Mouse (Mus musculus) frontal cortex, postnatal 25 days (tissue): ENCODE measurements around the gene Spns1.

Source experiments
- DNase-seq, 2 experiments: peaks; one replicate each; pipeline ENCODE4 v3.0.0; 2022; ENCODE audit warnings: low spot score in 2 of 2

Gene Spns1

GRCm38 (mm10) chr7:126369393-126369792 is 7.9 kb downstream of the Spns1 start, which contains the start of gene Lat:
TSS of gene Lat (minus strand) at chr7:126369570.
- no peak for DNase-seq

- DNase-seq: no peak
These were observed 8.9 kb downstream of the Spns1 start for GRCm38 (mm10) chr7:126368367-126368766.

DNA sequence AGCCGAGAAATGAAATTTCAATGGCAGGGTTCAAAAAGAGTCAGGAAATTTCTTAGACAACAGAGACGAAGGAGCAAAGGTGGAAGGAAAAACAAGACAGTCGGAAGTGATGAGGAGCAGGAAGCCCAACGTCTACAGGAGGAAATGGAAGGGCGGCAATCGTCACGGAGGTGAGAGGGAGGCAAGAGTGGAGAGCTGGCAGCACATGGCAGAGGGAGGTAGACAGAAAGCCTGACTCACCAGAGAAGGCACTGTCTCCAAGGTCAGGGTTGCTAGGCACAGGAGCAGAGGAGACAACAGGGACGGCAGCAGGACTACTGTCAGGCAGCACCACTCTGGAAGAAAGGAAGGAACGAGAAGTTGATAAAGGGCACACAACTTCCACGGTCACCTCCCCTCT is 9.6 kb downstream of the Spns1 start:
- no peak for DNase-seq

- DNase-seq: no peak
These were observed 14.2 kb downstream of the Spns1 start for GRCm38 (mm10) chr7:126363038-126363437.

- no peak for DNase-seq
These were observed 18.2 kb downstream of the Spns1 start for GRCm38 (mm10) chr7:126359049-126359448.

GRCm38 (mm10) chr7:126358413-126358812 is 18.8 kb downstream of the Spns1 start:
- DNase-seq: no peak

- no peak for DNase-seq
These were observed 19.4 kb downstream of the Spns1 start for GRCm38 (mm10) chr7:126357838-126358237.

DNA sequence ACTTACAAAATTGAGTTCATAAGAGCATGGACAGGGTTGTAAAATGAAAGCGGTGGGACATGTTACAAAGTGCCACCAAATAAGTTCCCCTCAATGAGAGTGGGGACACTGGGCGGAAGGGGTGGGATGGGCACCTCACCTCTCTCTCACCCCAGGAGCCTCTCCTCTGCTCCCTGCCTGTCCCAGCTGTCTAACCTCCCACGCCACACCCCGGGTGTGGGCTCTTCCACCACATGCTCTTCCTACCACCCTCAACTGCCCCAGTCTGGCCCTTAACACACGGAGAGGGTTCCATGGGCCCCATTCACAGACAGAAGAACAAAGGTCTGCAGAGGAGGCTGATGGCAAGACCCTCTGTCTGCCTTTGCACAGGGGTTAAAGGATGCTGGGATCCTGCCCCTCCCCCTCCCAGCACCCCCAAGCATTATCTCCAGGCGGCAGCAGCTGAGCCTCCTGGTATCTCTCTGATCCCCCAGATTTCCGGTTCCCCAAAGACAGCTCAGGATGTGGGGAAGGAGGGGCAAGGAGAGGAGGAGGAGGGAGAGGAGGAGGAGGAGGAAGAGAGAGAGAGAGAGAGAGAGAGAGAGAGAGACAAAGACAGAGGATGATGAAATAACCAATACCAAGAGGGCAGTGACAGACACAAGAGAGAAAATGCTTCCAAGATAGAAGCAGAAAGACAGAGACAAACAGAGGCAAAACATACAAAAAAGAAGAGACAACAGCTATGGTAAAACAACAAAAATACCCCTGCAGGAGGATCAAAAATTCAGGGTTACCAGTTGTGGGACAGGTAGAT is 20.3 kb downstream of the Spns1 start:
- no peak for DNase-seq

- no peak for DNase-seq
These were observed 21.2 kb downstream of the Spns1 start for GRCm38 (mm10) chr7:126355847-126356597.

DNA sequence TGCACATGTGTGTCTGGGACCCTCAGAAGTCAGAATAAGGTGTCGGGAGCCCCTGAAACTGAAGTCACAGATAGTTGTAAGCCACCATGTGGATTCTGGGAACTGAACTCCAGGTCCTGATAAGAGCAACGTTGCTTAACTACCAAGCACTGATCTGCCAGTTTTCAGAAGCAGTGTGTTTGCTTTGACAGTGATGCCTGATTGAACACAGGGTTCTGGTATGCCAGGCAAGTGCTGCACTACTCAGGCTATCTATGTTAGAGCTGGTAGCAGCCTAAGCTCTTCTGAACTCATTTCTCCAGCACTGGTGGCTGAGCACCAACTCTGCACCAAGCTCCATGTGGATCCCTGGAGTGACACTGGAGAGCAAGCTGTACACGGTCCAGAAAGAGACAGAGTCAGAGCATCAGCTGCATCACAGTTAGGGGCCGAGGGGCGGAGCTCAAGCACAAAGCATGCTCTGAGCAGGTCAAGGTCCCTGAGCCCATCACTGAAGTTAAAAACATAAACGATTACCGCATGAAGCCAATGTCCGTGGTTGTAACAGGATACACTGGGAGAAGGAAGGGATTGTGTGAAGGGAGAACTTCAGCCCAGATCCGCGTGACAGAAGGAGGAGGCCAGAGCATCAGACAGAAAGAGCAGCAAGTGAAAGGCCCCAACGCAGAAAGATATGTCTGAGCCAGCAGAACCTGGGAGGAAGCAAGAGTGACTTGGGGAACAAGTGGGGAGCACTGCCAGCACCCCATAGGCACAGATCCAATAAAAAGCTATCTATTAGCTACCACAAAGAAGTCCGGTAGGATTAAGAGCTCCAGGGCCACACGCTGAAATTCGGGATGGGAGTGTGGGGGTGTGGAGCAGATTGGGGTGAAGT is 22.3 kb downstream of the Spns1 start:
- no peak for DNase-seq

- no peak for DNase-seq
These were observed 23.3 kb downstream of the Spns1 start for GRCm38 (mm10) chr7:126353994-126354365.

DNA sequence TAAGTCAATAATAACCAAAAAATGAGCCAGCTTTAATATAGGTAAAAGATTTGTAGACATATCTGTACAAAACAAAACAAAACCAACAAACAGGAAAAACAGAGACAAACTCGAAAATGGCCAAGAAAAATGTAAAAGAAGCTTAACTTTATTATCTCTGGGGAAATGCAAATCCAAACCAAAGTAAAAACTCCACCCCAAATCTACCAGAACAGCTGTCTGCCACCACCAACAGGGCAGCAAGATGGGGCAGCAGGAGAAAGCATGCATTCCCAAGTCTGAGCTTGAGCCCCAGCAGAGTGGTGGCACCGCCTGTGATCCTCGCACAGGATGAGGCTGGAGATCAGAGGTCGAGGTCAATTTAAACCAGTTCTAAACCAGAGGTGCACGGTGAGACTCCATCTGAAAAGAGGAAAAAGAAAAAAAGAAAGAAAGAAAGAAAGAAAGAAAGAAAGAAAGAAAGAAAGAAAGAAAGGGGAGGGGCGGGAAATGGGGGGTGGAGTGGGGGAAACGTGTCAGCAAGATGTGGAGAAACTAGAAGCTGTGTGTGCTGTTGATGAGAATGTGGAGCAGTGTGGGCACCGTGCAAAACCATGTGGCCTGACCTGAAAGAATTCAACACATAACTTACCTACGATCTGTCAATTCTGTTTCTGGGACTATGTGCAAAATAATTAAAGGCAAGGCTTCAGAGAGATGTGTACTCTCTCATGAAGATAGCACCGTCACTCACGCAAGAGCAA is 23.8 kb downstream of the Spns1 start:
- no peak for DNase-seq

- DNase-seq: no peak
These were observed 25.8 kb downstream of the Spns1 start for GRCm38 (mm10) chr7:126351419-126351951.

- DNase-seq: no peak
These were observed 26.4 kb downstream of the Spns1 start for GRCm38 (mm10) chr7:126350748-126351418.

DNA sequence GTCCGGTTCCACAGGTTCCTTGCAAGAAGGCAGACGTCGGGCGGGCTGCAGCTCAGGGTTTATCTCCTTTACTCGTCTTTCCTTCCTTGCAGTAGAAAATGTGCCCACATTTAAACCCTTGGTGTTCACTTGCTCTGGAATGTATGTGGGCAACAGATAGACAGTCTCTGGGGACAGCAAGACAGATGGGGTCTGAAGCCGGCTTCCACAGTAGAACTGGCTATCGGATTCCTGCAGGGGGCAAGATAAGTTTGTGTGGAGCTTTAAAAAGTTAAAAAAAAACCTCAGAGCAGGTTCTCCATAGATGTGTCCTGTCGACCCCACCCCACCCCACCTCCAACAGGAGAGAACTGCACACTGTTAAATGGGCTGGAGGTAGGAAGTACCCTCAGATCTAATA is 29.0 kb downstream of the Spns1 start:
- DNase-seq: no peak

DNA sequence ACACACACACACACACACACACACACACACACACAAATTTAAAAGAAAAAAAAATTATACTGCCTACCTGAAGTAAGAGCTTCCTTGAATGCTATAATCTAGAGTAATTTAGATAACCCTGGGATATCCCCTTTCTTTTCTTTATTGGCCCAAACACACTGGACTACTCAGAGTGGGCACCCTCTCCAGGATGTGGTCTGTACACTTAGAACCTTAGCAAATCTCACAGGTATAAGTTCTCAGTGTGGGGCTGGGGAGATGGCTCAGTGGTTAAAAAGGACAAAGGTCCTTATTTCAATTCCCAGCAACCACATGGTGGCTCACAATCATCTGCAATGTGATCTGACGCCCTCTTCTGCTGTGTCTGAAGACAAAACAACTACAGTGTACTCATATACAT is 30.2 kb downstream of the Spns1 start:
- DNase-seq: no peak

DNA sequence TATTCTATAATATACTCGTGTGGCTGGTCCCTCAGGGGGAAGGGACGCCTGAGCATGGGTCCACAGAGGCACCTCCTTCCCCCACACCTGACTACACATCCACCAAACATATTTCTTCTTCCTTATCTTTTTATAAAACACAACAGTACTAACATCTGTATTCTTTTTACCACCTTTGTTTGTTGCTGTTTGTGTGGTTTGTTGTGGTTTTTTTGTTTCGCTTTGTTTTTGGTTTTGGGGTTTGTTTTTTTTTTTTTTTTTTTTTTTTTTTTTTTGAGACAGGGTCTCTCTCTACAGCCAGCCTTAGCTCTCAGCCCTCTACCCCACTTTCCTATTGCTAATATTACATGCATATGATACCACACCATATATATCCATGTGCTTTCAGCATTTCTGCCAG is 31.3 kb downstream of the Spns1 start:
- no peak for DNase-seq

GRCm38 (mm10) chr7:126345557-126345956 is 31.7 kb downstream of the Spns1 start:
- no peak for DNase-seq

DNA sequence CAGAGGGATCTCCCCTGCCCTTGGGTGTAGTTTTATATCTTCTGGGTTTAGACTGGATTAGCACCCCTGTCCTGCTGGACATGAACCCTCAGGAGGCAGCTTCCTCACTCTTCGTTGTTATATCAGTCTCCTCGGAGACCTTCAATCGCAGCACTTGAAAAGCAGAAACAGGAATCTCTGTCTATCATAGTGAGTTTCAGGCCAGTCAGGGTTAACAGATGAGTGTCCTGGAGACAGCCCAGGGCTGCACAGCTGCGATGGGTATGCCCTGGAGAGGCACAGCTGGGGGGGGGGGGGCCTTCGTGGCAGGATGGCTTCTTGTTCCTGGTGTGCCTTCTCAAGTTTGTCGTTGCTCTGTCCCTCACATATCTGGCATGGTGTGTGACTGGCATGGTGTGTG is 36.4 kb downstream of the Spns1 start:
- no peak for DNase-seq

- no peak for DNase-seq
These were observed 37.0 kb downstream of the Spns1 start for GRCm38 (mm10) chr7:126340206-126340618.

GRCm38 (mm10) chr7:126339521-126339971 is 37.7 kb downstream of the Spns1 start:
- DNase-seq: no peak
